Mouse (Mus musculus) mouse trophoblast stem cell (cell line): Measurements from ENCODE around the gene Cdh12.

Experiments used
- in situ Hi-C, 2 experiments: fragments of 300-500 bp; cut with MseI, MboI; formaldehyde crosslinking; loops; 2 replicates in 1 of 2; 3 replicates in 1 of 2; pipeline ENCODE4 v1.15.1; 2025

The Cdh12 gene

GRCm38 (mm10) chr15:20711859-20712258 lies 262.8 kb downstream of the Cdh12 start:
- in situ Hi-C loops: no loop called here

- in situ Hi-C loops: no loop called here
Observed at GRCm38 (mm10) chr15:20772289-20772688, 323.2 kb downstream of the Cdh12 start.

GRCm38 (mm10) chr15:20773423-20773822 lies 324.4 kb downstream of the Cdh12 start:
- in situ Hi-C loops: no loop called here

DNA sequence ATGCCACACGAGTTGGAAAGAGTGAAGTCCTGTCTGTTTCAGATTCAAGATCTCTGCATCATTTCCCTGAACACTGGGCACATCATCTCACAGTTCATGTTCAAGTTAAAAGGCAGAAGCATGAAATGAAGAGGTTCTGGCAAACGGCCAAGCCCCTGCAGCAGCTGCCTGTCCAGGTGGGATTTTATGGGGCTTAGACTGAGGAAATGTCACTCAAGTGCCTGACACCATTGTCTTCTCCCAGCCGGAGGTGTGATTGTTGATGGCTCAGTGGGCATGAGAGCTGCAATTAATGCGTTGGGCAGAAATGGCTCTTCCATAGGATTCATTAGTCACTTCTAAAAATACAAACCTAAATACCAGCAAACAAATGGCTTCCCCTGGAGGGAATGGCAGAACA lies 347.9 kb downstream of the Cdh12 start:
- in situ Hi-C loops: no loop called here

GRCm38 (mm10) chr15:20798541-20798940 lies 349.5 kb downstream of the Cdh12 start:
- in situ Hi-C loops: no loop called here

DNA sequence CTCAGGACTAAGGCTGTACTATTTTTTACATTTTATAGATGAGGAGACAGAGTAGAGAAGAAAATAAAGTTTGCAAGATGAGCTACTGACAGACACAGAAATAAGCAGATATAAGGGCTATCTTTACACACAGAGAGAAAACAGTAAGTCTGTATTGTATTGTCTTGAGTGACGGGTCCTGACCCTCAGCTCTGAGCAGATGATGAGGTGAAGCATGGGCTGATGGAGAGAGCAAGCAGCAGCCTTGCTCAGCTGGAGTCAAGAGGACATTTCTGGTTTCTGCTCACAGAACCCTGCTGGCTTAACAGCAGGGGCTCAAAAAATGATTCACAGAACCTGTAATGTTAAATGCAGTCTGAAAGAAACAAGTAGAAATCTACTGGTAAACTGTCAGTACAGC lies 386.8 kb downstream of the Cdh12 start:
- in situ Hi-C loops: no loop called here

- in situ Hi-C loops: no loop called here
Observed at GRCm38 (mm10) chr15:20836991-20837390, 387.9 kb downstream of the Cdh12 start.

- in situ Hi-C loops: no loop called here
Observed at GRCm38 (mm10) chr15:20841479-20841878, 392.4 kb downstream of the Cdh12 start.

- in situ Hi-C loops: no loop called here
Observed at GRCm38 (mm10) chr15:20863076-20863475, 414.0 kb downstream of the Cdh12 start.

DNA sequence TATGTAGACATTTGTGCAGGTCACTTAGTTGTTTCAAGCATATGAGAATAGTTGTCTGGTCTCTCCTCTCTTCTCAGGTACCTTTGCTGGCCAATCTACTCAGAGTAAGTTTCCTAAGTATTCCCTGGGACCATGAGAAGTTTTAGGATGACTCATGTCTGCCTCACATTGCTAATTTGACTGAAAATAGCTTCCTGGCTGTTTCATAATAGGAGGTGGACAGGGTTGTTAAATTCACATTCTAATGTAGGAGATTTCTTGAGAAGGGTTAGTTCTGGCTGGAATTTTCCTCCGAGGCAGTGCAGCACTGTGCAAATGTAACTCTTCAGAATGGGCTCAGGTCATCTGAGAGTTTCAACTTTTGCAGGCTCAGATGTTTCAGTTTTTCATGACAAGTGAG lies 423.5 kb downstream of the Cdh12 start:
- in situ Hi-C loops: no loop called here

- in situ Hi-C loops: no loop called here
Observed at GRCm38 (mm10) chr15:20876993-20877392, 427.9 kb downstream of the Cdh12 start.

DNA sequence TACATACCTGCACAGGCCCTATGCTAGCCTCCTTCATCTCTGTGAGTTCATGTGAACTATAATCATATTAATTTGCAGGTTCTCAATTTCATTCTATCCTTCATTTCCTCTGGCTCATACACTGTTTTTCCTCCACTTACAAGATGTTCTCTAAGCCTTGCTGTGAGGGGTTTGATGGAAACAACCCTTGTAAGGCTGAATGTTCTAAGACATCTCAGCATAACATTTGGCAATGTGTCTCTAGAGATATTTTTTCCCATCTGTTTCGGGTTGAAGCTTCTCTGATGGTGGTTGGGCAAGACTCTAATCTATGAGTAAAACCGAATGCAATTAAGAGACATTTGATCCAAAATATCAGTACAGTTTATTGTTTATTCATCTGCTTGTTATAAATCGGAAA lies 444.4 kb downstream of the Cdh12 start:
- in situ Hi-C loops: no loop called here

DNA sequence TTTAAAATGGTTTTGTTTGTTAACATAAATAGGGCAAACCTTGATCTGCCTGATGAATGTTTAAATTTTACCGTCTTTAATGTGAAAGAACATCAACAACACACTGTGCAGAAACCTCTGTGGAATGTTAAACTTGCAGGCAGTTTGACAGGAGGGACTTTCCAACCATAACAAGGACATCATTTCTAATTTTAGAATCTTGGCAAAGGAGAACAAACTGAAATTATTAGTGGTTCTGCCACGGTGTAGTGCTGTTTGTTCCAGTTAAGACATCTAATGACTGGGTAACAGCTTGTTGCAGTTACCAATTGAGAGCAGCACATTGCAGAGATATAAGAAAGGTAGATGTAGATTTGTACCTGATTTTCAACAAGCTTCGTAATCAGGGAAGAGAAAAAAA lies 453.5 kb downstream of the Cdh12 start:
- in situ Hi-C loops: no loop called here

- in situ Hi-C loops: no loop called here
Observed at GRCm38 (mm10) chr15:20928221-20928620, 479.2 kb downstream of the Cdh12 start.

- in situ Hi-C loops: no loop called here
Observed at GRCm38 (mm10) chr15:20944000-20944399, 494.9 kb downstream of the Cdh12 start.

DNA sequence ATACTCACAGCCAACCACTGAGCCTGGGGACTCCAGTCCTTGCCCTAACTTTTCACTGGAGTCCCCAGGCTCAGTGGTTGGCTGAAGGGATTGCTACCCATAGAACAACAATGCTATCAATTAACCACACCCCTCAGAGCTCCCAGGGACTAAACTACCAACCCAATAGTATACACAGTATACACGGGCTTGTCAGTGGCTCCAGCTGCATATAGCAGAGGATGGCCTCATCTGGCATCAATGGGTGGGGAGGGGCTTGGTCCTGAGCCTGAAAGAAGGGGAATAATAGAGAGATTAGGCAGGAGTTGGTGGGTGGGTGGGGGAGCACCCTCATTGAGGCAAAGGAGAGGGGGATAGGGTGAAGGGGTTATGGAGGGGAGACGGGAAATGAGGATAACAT lies 518.4 kb downstream of the Cdh12 start:
- in situ Hi-C loops: no loop called here

GRCm38 (mm10) chr15:20971041-20971440 lies 522.0 kb downstream of the Cdh12 start:
- in situ Hi-C loops: no loop called here

DNA sequence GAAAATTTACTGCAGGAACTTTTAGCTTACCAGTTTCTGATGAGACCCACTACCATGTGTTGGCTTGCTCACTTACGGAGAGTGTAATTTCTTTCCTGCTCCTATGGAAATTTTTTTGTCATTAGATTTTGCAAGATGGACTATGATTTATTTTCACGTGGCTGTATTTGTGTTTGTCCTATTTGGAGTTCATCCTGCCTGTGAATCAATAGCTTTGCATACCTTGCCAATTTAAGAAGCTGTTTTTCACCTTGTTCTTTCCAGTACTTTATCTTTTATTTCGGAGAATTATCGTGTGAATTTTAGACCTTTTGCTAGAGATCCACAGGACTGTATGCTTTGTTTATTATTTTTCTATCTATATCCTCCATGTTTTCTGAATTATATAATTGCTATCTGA lies 551.5 kb downstream of the Cdh12 start:
- in situ Hi-C loops: no loop called here

- in situ Hi-C loops: no loop called here
Observed at GRCm38 (mm10) chr15:21007931-21008330, 558.9 kb downstream of the Cdh12 start.

DNA sequence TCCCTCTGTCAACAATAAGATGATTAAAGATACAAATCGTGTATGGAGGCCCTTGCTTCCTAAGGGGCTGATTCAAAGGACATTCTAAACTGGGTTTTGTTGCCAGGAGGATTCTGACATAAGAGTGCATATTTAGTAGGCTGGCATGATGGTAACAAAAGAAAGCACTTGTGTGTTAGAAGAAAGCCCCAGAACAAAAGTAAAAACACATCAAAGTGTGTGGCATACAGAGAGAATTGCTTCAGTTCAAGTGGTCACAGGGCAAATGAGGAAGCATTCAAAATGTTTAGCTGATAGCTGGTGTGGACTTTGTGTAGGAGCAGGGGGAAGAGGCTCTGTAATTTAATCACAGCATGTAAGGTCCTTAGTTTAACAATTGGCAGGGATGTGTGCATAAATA lies 559.4 kb downstream of the Cdh12 start:
- in situ Hi-C loops: no loop called here

DNA sequence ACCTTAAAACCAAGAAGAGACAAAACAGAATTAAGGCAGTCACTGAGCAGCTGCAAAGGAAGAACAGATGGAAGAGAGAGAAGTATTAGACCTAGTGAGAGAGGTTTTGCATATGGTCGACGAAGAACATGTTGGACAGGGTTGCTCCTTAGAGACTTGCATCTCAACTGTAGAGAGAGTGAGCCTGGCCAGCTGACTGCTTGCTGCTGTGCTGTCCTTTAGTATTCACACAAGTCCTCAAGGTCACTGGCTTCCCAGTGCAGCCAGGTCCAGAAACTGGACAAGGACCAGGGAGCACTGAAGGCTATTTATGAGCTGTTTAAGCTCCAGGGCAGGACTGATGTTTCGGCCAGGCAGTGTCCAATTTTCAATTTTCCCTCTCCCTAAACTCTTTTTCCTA lies 559.9 kb downstream of the Cdh12 start:
- in situ Hi-C loops: no loop called here

DNA sequence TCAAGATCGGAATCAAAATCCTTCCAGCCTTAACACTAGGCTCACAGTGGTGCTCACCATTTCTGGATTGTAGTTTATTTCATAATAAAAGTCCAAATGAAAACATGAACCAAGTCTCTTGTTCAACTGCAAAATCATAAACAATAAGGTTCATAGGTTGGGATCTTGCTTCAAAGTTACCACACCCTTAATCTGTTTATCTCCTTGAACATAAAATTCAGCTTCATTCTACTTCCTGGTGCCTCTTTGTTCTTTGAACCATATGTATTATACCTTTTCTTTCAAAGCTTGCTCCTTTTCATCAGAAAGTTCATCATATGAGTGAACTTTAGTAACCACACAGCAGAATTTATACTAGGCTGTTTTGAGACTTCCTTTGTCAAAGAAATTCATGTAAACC lies 614.6 kb downstream of the Cdh12 start:
- in situ Hi-C loops: no loop called here

- in situ Hi-C loops: no loop called here
Observed at GRCm38 (mm10) chr15:21069264-21069663, 620.2 kb downstream of the Cdh12 start.

- in situ Hi-C loops: no loop called here
Observed at GRCm38 (mm10) chr15:21092824-21093223, 643.8 kb downstream of the Cdh12 start.
